Mouse (Mus musculus) inflammation-experienced regulatory T-cells, adult 16 weeks (primary cell): ENCODE results near the gene Sult1c1. TPM values are rescaled to one million over a fixed set of nuclear protein-coding genes. Genes with fewer than 3 reads are reported as not detected.

Source experiments
- polyA plus RNA-seq: library from polyadenylated mRNA; unstranded; fragments of 100-300 nt; shearing (Covaris generic); gene quantifications from one replicate; pipeline ENCODE4 v1.2.1, GENCODE M21; 2017

The Sult1c1 gene
- polyA plus RNA-seq: not detected

DNA sequence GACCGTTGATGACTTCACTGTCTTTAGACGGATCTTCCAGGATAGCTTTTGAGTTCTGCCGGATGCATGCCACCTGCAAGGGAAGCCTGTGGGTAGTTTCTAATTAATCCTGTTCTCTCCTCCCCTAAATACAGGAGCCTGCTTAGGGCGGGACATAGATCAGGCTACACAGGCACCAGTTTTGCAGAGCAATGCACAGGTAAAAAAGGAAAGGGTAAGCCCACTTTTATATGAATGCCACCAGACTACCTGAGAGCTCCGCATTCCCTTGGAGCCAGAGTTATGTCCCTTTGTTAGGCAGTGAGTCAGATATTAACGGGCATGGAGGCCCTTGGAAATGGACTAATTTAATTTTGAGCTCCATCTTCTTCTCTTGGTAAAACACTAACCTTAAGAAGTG, at the start of gene Sult1c1:
TSS of gene Sult1c1 (minus strand) at position 101 of the 400 bp plus-strand sequence.

Other genes with a start within 250 kb of the Sult1c1 start
- not detected for gene Sult1c2, start 144.3 kb downstream of the Sult1c1 start, polyA plus RNA-seq